Mouse (Mus musculus) urinary bladder, postnatal 14 days (tissue): Measurements from ENCODE around the gene Pkdcc.

Experiments used
- DNase-seq: peaks from one replicate; pipeline ENCODE4 v3.0.0; 2021; ENCODE audit warnings: low spot score

Pkdcc gene

GRCm38 (mm10) chr17:83246090-83246489, 31.0 kb downstream of the Pkdcc start:
- no peak for DNase-seq

- no peak for DNase-seq
These were observed 32.1 kb downstream of the Pkdcc start for GRCm38 (mm10) chr17:83247176-83247575.

- no peak for DNase-seq
These were observed 33.4 kb downstream of the Pkdcc start for GRCm38 (mm10) chr17:83248467-83248866.

- DNase-seq = no peak
These were observed 35.9 kb downstream of the Pkdcc start for GRCm38 (mm10) chr17:83250903-83251526.

- peak; percentile 38 for DNase-seq
These were observed 38.1 kb downstream of the Pkdcc start for GRCm38 (mm10) chr17:83253051-83253649.

- DNase-seq = peak; percentile 63
These were observed 52.4 kb downstream of the Pkdcc start for GRCm38 (mm10) chr17:83267202-83268128.

- peak; percentile 86 for DNase-seq
These were observed 56.4 kb downstream of the Pkdcc start for GRCm38 (mm10) chr17:83271509-83271908.

GRCm38 (mm10) chr17:83272641-83273040, 57.5 kb downstream of the Pkdcc start:
- no peak for DNase-seq

GRCm38 (mm10) chr17:83273636-83274035, 58.5 kb downstream of the Pkdcc start:
- no peak for DNase-seq

- DNase-seq = no peak
These were observed 59.0 kb downstream of the Pkdcc start for GRCm38 (mm10) chr17:83274101-83274500.
